Mouse (Mus musculus) brain, embryonic 14.5 days (tissue): ENCODE data around the gene Olfr1406. TPM values are rescaled to one million over a fixed set of nuclear protein-coding genes. Genes with fewer than 3 reads are reported as not detected.
A peak's percentile ranks its signal among the peaks of the same experiment; 100 is the strongest.
"Not testable (repeated sequence)": the region's sequence is repeated elsewhere in the genome, so short reads cannot be mapped to it uniquely, and the experiment has no call there.

Experiments used
- DNase-seq: peaks from one replicate; pipeline ENCODE4 v3.0.0-alpha.2; 2011; ENCODE audit warnings: low read depth
- CTCF ChIP-seq: fragments of 200-500 bp; IDR thresholded peaks from 2 replicates; pipeline ENCODE4 v1.5.1; 2012; ENCODE audit warnings: inconsistent platforms, mild to moderate bottlenecking, moderate library complexity, borderline replicate concordance; ENCODE audit not compliant: insufficient read depth, insufficient read length; ENCODE audit errors: extremely low read depth
- POLR2A ChIP-seq: fragments of 200-500 bp; IDR thresholded peaks from 2 replicates; pipeline ENCODE4 v1.6.1; 2012; ENCODE audit warnings: mild to moderate bottlenecking, inconsistent platforms, borderline replicate concordance; ENCODE audit not compliant: poor library complexity, insufficient read depth, insufficient read length, severe bottlenecking; ENCODE audit errors: extremely low read depth
- polyA plus RNA-seq: library from polyadenylated mRNA; depleted of rRNA; stranded (reverse); fragments of >200 nt; gene quantifications from 2 replicates; pipeline ENCODE4 v1.2.3, GENCODE M21; 2012; rRNA removed

The Olfr1406 gene
- not detected in 2 replicates for polyA plus RNA-seq

- no peak for DNase-seq
- TF ChIP-seq POLR2A: no peak
- TF ChIP-seq CTCF: no peak
Measured at GRCm38 (mm10) chr1:173190540-173190939, at the start of gene Olfr1406. Gene Olfr1406, minus strand, starts transcription at chr1:173190640.

GRCm38 (mm10) chr1:173237004-173237403 is 46.6 kb upstream of the Olfr1406 start:
- not testable (repeated sequence) for DNase-seq

GRCm38 (mm10) chr1:173227081-173227480 is 36.6 kb upstream of the Olfr1406 start, which contains the start of gene Fcer1a:
Gene Fcer1a, minus strand, starts transcription at chr1:173227214.
- no peak for DNase-seq
- TF ChIP-seq POLR2A (no peak), CTCF (no peak)

- no peak for DNase-seq
- no peak for TF ChIP-seq POLR2A
- no peak for TF ChIP-seq CTCF
Measured at GRCm38 (mm10) chr1:173216481-173216880, 26.0 kb upstream of the Olfr1406 start.

- DNase-seq: no peak
- TF ChIP-seq CTCF (no peak), POLR2A (no peak)
Measured at GRCm38 (mm10) chr1:173212092-173212491, 21.7 kb upstream of the Olfr1406 start, which contains the start of gene Olfr1404. Gene Olfr1404, plus strand, starts transcription at chr1:173212392.

GRCm38 (mm10) chr1:173197508-173197907 is 7.1 kb upstream of the Olfr1406 start, which contains the start of gene Olfr218:
Gene Olfr218, plus strand, starts transcription at chr1:173197808.
- peak; percentile 1 for DNase-seq
- TF ChIP-seq POLR2A (no peak), CTCF (no peak)

- no peak for DNase-seq
- TF ChIP-seq POLR2A: no peak
- no peak for TF ChIP-seq CTCF
Measured at GRCm38 (mm10) chr1:173196359-173196758, 5.9 kb upstream of the Olfr1406 start.

- no peak for TF ChIP-seq POLR2A
- TF ChIP-seq CTCF: no peak
- DNase-seq: no peak
Measured at GRCm38 (mm10) chr1:173192059-173192458, 1.6 kb upstream of the Olfr1406 start.

GRCm38 (mm10) chr1:173174154-173174842 is 16.1 kb downstream of the Olfr1406 start:
- TF ChIP-seq CTCF (no peak), POLR2A (no peak)
- no peak for DNase-seq

GRCm38 (mm10) chr1:173137274-173137673 is 53.2 kb downstream of the Olfr1406 start, which contains the start of gene Olfr1408:
Gene Olfr1408, minus strand, starts transcription at chr1:173137374.
- no peak for DNase-seq
- TF ChIP-seq POLR2A (no peak), CTCF (no peak)

Other genes starting within 250 kb of the Olfr1406 start
- gene Olfr16, start 240.2 kb downstream of the Olfr1406 start, polyA plus RNA-seq: not detected in 2 replicates
- not detected in 2 replicates for gene Olfr1408, start 53.3 kb downstream of the Olfr1406 start, polyA plus RNA-seq
- gene Olfr218, start 7.2 kb upstream of the Olfr1406 start, polyA plus RNA-seq: not detected in 2 replicates
- gene Olfr1404, start 21.8 kb upstream of the Olfr1406 start, polyA plus RNA-seq: not detected in 2 replicates
- gene Fcer1a, start 36.6 kb upstream of the Olfr1406 start, polyA plus RNA-seq: not detected in 2 replicates
- gene Olfr418, start 75.4 kb upstream of the Olfr1406 start, polyA plus RNA-seq: not detected in 2 replicates
- gene Mptx2, start 87.1 kb upstream of the Olfr1406 start, polyA plus RNA-seq: not detected in 2 replicates
- gene Ackr1, start 143.1 kb upstream of the Olfr1406 start, polyA plus RNA-seq: 87.4 and 106 TPM in 2 replicates
- 3.2 and 5.3 TPM in 2 replicates for gene Aim2, start 160.2 kb upstream of the Olfr1406 start, polyA plus RNA-seq
- 282 and 393 TPM in 2 replicates for gene Cadm3, start 177.1 kb upstream of the Olfr1406 start, polyA plus RNA-seq